Mouse (Mus musculus) layer of hippocampus, adult 8-10 months (tissue): ENCODE results near the gene Prps2. TPM values are rescaled to one million over a fixed set of nuclear protein-coding genes. Genes with fewer than 3 reads are reported as not detected.
"Not testable (repeated sequence)": the region's sequence is repeated elsewhere in the genome, so short reads cannot be mapped to it uniquely, and the experiment has no call there.

ENCODE experiments used
- DNase-seq, 2 experiments: peaks; one replicate each; pipeline ENCODE4 v3.0.0; 2022; ENCODE audit warnings: low spot score in 2 of 2
- total RNA-seq, 4 experiments: library from RNA; stranded (reverse); gene quantifications; 2 replicates each; pipeline ENCODE4 v1.2.4; 2022

The Prps2 gene
- 10 to 100 TPM; 21.5 to 28.9 (median 26.6) TPM for total RNA-seq

- peak in 1 of 2 experiments; percentile 5 for DNase-seq
Observed at GRCm38 (mm10) chrX:167382047-167382853, at the start of gene Prps2. Gene Prps2 (minus strand): TSS chrX:167382749.

GRCm38 (mm10) chrX:167417654-167418053, 35.1 kb upstream of the Prps2 start:
- no peak for DNase-seq

DNA sequence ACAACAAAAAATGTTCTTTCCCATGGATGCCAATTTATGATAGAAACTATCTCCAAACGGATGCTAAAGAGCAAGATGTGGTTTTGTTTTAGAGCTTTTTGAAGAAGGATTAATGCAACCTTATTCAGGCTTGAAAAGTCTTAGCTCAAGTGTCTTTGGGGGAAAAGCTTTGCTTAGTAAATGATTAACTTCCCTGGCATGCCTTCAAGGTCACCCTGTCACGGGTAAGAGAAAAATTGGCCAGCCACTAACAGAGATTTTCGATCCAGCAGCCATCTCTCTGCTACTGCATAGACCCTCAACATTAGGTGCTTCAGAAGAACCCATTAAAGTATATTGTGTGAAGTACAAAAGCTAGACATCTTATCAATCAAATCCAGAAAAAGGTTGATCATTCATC, 12.4 kb upstream of the Prps2 start:
- DNase-seq, result no peak

DNA sequence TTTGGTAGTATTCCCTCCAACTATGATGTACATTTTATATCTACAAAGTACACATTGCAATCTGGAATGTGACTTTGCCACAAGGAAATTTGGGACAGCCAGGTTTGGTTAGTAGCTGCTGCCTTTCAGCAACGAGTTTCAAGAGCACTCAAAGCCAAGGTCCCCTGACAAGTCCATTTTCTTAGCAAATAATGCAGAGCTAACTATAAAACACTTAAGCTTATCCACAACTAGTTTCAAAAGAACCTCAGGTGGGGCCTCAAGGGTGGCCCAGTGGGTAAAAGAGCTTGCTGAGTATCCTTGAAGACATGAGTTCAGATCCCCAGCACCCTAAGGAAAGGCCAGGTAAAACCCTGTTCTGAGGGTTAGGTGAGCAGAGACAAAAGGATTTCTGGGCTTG, 4.1 kb upstream of the Prps2 start:
- DNase-seq, result no peak

DNA sequence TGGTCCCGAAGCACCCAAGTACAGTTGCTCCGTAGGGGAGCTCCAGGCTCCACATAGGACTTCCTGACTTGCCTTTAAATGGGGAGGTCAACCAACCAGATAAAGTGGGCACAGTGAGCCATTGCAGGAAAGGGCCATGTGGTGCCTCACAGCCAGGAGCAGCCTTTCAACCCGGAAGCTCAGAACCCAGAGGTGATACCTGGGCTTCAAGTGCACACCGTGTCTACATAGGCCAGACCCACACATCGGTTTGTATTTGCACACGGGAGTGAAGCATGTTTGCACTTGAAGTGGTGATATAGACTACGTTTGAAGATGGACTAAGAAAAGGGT, 271 bp upstream of the Prps2 start:
- peak; percentile 10 to 16 for DNase-seq

GRCm38 (mm10) chrX:167381583-167382046, 934 bp downstream of the Prps2 start:
- peak in 1 of 2 experiments; percentile 5 for DNase-seq

DNA sequence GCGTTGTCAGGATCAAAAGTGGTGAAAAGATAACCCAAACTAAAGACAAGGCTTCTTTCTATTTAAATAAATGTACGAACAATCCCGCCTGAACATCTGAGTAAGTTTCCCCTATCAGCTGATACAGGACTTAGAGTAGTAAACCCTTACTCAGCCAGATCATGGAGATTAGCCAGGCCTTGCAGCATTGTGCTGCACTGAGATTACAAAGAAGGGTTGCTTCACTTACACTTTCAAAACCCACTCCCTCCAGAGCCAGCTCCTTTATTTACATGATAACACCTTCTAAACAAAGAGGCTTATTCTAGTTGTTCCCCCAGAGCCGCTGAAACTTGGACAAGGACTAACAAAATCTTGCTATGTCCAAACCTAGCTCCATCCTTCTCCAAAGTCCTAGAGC, 2.5 kb downstream of the Prps2 start:
- no peak for DNase-seq

- not testable (repeated sequence) for DNase-seq
Observed at GRCm38 (mm10) chrX:167361231-167361630, 21.3 kb downstream of the Prps2 start.

GRCm38 (mm10) chrX:167359704-167360103, 22.8 kb downstream of the Prps2 start:
- no peak for DNase-seq

DNA sequence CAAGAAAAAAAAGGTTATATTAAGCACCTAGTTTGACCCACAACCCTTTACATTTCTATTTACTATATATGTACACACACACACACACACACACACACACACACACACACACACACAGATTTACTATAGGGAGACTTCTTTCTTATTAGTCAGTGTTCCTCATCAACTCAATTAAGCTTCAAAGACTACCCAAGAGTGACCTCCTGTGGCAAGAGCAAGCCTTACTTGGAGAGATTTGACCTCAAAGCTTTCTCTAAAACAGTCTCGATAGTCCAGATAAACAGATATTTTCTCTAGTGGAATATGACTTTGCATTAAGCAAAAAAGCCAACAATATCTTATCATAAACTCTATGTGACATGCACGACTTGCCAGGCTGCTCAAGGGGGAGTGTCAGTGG, 25.1 kb downstream of the Prps2 start:
- peak in 1 of 2 experiments; percentile 3 for DNase-seq

GRCm38 (mm10) chrX:167355965-167356364, 26.6 kb downstream of the Prps2 start:
- no peak for DNase-seq

DNA sequence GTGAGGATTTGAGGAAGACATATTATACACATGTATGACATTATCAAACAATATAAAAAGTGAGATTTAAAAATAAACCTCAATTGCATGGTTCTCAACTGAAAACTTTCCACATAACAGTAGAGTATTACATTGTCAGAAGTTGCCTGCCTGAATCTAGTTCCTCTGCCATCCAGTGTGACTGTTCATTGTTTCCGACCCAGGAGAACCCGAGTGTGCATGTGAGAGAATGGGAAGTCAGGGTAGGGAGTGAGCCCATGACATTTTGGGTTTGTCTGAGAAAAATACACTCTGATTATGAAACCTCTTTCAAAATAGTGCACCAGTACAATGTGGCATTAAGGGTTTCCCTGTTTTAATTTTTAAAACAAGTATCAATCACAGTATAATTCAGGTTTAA, 28.9 kb downstream of the Prps2 start:
- no peak for DNase-seq

DNA sequence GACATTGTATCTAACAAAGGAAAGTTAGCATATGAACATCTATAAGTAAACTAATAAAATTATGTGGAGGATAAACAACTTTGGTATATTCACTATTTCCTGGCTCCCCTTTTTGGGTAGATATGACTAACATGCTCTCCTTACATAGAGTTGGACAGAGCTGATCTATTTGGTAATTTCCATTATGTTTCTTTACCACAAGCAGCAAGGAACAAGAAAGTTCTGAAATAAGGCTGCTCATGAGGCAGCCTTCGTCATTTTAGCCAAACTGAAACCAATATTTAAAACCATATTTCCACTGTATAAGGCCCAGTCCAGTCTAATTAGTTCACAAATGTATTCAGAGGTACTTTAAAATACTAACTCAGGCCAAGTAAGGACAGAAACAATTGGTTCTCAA, 36.1 kb downstream of the Prps2 start:
- DNase-seq, result no peak

GRCm38 (mm10) chrX:167344356-167344755, 38.2 kb downstream of the Prps2 start:
- no peak for DNase-seq

- no peak for DNase-seq
Observed at GRCm38 (mm10) chrX:167341811-167342210, 40.7 kb downstream of the Prps2 start.

- DNase-seq, result no peak
Observed at GRCm38 (mm10) chrX:167340190-167340589, 42.4 kb downstream of the Prps2 start.

- DNase-seq, result no peak
Observed at GRCm38 (mm10) chrX:167337990-167338389, 44.6 kb downstream of the Prps2 start.

GRCm38 (mm10) chrX:167334571-167334970, 48.0 kb downstream of the Prps2 start:
- DNase-seq, result no peak

DNA sequence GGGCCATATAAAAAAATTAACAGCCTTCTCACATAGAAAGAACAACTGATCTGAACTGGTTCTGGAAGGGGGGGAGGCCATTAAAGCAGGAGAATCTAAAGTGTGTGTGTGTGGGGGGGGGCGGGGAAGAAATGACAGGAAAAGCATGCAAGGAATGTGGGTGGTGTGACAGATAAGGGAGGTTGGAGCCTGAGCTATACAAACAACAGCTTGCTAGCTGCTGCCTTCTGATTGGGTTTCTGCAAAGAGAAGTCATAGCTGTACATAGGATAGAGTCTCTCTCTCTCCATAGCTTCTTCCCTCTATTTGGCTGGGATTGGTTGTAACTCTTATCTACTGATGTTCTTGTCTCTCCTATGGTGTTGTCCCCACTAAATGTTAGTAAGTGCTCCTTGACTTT, 49.9 kb downstream of the Prps2 start:
- DNase-seq, result no peak

- DNase-seq, result no peak
Observed at GRCm38 (mm10) chrX:167330993-167331392, 51.6 kb downstream of the Prps2 start.

GRCm38 (mm10) chrX:167330399-167330798, 52.1 kb downstream of the Prps2 start, which contains the start of gene Tlr7:
Gene Tlr7 (minus strand): TSS chrX:167330558.
- no peak for DNase-seq

DNA sequence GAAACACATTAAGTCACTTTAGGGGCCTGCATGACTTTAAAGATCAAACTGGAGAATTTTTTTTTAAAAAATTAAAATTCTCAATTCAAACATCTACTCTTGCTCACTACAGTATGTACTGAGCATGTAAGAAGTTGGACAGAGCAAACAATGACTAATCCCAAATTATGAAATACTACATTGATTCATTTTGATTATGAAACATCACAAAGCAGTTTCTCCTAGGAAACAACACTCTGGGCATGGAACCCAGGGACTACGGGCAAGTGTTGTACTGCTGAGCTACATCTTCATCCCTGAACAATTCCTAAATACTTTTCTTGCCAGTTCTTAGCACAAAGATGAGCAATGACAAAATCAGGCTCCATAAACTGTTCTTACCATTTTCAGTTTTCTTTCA, 52.9 kb downstream of the Prps2 start:
- DNase-seq, result no peak

GRCm38 (mm10) chrX:167329098-167329497, 53.5 kb downstream of the Prps2 start:
- peak; percentile 14 for DNase-seq
